Mouse (Mus musculus): ENCODE results near the gene Cpne5. TPM values are rescaled to one million over a fixed set of nuclear protein-coding genes. Genes with fewer than 3 reads are reported as not detected.

Cpne5 gene
- polyA plus RNA-seq, 1 experiment from 2014 or later, result 21.6 TPM

GRCm38 (mm10) chr17:29164469-29165111 is 73.4 kb downstream of the Cpne5 start:
- 15% methylated on average over 17 of the region's 17 CpGs for WGBS
- H3K27me3 ChIP-seq, result no peaks in the 10 kb centered on the region
- H3K9ac ChIP-seq, result no peak overlapping the region
- no peaks in the 10 kb centered on the region for H3K9me3 ChIP-seq
- H3K4me3 ChIP-seq, result no peak overlapping the region
- H3K4me1 ChIP-seq (replicated peaks), result peaks cover 20% of the 10 kb centered on the region
- H3K27ac ChIP-seq (replicated peaks), result peak overlapping the region; percentile 64; the same call in 1 of the 2 replicates
- no peak for ATAC-seq (ENCODE audit: low read depth)
- no peak overlapping the region for H3K4me2 ChIP-seq
- no peaks in the 10 kb centered on the region for H3K36me3 ChIP-seq

GRCm38 (mm10) chr17:29162334-29162733 is 75.6 kb downstream of the Cpne5 start:
- H3K9ac ChIP-seq, result no peak overlapping the region
- H3K36me3 ChIP-seq, result no peaks in the 10 kb centered on the region
- H3K4me1 ChIP-seq (replicated peaks), result peaks cover 20% of the 10 kb centered on the region
- H3K4me3 ChIP-seq, result no peak overlapping the region
- 93% methylated on average over 13 of the region's 13 CpGs for WGBS
- no peaks in the 10 kb centered on the region for H3K27me3 ChIP-seq
- no peak for ATAC-seq (ENCODE audit: low read depth)
- H3K4me2 ChIP-seq, result no peak overlapping the region
- H3K9me3 ChIP-seq, result no peaks in the 10 kb centered on the region
- no peak overlapping the region for H3K27ac ChIP-seq (replicated peaks)

- Histone ChIP-seq H3K4me1 (replicated peaks) (peaks cover 28% of the 10 kb centered on the region), H3K27ac (replicated peaks) (no peak overlapping the region), H3K36me3 (no peaks in the 10 kb centered on the region), H3K27me3 (no peaks in the 10 kb centered on the region), H3K9ac (no peak overlapping the region), H3K4me2 (no peak overlapping the region), H3K9me3 (no peaks in the 10 kb centered on the region), H3K4me3 (no peak overlapping the region)
- no peak for ATAC-seq (ENCODE audit: low read depth)
- WGBS, result 87% methylated on average over 16 of the region's 16 CpGs
Observed at GRCm38 (mm10) chr17:29159743-29160455, 78.1 kb downstream of the Cpne5 start.

DNA sequence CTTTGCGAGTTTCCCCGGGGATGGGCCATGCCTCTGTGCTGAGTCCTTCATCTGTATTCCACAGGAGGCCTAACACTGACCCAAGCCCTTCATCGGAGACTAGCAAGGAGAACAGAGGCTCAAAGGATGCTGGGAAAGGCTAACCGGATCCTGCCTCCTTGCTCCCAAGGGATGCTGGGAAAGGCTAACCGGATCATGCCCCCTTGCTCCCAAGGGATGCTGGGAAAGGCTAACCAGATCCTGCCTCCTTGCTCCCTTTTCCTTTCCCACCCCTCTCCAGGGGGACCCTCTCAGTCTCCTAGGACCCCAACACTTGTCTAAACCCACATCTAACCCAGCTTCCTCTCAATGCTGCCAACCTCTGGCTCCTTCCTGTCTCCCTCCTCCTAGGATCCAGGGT is 78.6 kb downstream of the Cpne5 start:
- no peaks in the 10 kb centered on the region for H3K9me3 ChIP-seq
- WGBS, result 89% methylated on average over 5 of the region's 5 CpGs
- H3K4me3 ChIP-seq, result no peak overlapping the region
- H3K27me3 ChIP-seq, result no peaks in the 10 kb centered on the region
- no peak overlapping the region for H3K9ac ChIP-seq
- H3K4me1 ChIP-seq (replicated peaks), result peaks cover 22% of the 10 kb centered on the region
- H3K4me2 ChIP-seq, result no peak overlapping the region
- H3K36me3 ChIP-seq, result no peaks in the 10 kb centered on the region
- ATAC-seq (ENCODE audit: low read depth), result no peak
- H3K27ac ChIP-seq (replicated peaks), result no peak overlapping the region

DNA sequence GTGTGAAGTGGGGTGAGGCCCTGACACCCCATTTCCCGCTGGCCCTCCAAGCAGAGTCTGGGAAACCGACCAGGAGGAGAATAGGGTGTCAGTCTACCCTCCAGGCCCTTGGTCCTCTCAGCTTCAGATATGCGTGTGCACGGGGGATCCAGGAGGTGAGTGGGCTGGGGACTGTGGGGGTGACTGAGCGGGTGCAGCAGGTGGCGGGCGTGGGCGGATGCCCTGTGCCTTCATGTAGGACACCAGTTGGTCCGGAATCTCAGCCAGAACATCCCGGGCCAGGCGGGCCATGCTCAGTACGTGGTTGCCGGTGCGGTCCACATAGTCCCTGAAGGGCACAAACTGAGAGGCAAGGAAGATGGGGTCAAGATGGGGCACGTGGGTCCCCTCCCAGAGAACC is 79.1 kb downstream of the Cpne5 start:
- ATAC-seq (ENCODE audit: low read depth), result no peak
- H3K9ac ChIP-seq, result no peak overlapping the region
- H3K4me2 ChIP-seq, result no peak overlapping the region
- WGBS, result 95% methylated on average over 15 of the region's 15 CpGs
- H3K27ac ChIP-seq (replicated peaks), result no peak overlapping the region
- no peaks in the 10 kb centered on the region for H3K9me3 ChIP-seq
- no peaks in the 10 kb centered on the region for H3K36me3 ChIP-seq
- peaks cover 21% of the 10 kb centered on the region for H3K4me1 ChIP-seq (replicated peaks)
- H3K4me3 ChIP-seq, result no peak overlapping the region
- no peaks in the 10 kb centered on the region for H3K27me3 ChIP-seq

GRCm38 (mm10) chr17:29156866-29157265 is 81.1 kb downstream of the Cpne5 start:
- no peak for ATAC-seq (ENCODE audit: low read depth)
- H3K9me3 ChIP-seq, result no peaks in the 10 kb centered on the region
- H3K9ac ChIP-seq, result no peak overlapping the region
- WGBS, result 87% methylated on average over 8 of the region's 8 CpGs
- H3K27ac ChIP-seq (replicated peaks), result no peak overlapping the region; the same call in 1 of the 2 replicates
- no peak overlapping the region for H3K4me3 ChIP-seq
- H3K36me3 ChIP-seq, result no peaks in the 10 kb centered on the region
- no peak overlapping the region for H3K4me2 ChIP-seq
- no peaks in the 10 kb centered on the region for H3K27me3 ChIP-seq
- H3K4me1 ChIP-seq (replicated peaks), result peaks cover 21% of the 10 kb centered on the region

DNA sequence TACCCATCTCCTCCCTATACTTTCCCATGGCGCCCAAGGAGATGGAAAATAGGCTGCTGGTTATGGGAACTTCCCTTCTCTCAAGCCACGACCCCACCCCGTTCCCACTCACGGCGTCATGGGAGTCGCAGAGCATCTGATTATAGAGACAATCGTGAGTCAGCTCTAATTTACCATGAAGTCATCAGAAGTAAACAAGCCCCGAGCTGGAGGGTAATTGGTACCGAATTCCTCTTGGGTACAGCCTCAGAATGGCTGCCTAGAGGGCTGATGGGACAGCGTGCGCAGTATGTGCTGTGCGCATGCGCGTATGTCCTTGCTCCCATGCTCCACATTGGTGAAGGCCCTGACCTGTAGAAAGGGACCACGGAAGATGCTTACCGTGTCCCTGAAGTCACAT is 81.6 kb downstream of the Cpne5 start:
- H3K27ac ChIP-seq (replicated peaks), result no peak overlapping the region; the same call in 1 of the 2 replicates
- H3K4me1 ChIP-seq (replicated peaks), result peaks cover 21% of the 10 kb centered on the region
- no peak for ATAC-seq (ENCODE audit: low read depth)
- no peaks in the 10 kb centered on the region for H3K27me3 ChIP-seq
- H3K4me3 ChIP-seq, result no peak overlapping the region
- no peaks in the 10 kb centered on the region for H3K36me3 ChIP-seq
- no peak overlapping the region for H3K4me2 ChIP-seq
- no peaks in the 10 kb centered on the region for H3K9me3 ChIP-seq
- 62% methylated on average over 16 of the region's 16 CpGs for WGBS
- H3K9ac ChIP-seq, result no peak overlapping the region

DNA sequence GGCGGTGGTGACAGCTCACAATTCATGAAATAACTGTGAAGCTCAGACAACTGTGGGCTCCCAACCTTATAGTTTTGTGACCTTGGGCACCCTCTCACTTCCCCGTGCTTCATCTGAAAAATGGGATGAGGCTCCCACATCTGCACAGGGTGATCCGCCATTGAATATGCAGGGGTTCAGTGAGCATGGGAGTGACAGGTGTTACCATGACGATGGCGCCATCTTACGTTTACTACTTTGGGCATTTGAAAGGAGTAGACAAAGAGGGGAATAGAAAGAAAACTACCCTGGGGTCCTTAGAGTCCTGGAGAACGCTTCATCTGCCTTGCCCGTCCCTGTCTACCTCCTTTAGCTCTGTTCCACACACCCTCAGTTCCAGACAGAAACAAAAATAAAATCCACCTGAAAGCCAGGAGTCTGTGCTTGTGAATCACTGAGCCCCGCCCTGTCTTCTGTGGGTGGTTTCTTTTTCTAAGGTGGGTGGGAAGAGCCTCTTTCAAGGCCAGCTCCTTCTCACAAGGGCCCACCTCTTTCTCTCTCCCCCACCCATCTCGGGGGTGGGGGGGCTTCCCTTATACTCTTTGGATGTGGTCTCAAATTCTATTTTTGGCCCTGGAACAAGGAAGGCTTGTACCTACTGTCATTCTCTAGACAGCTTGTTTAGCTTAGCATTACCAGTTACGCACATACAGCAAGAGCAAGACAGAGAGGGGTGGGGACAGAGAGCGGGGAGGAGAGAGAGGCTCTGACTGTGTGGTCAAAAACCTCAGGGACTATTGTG is 82.4 kb downstream of the Cpne5 start:
- Histone ChIP-seq H3K4me3 (no peak overlapping the region), H3K27ac (replicated peaks) (no peak overlapping the region), H3K4me1 (replicated peaks) (peaks cover 21% of the 10 kb centered on the region), H3K9me3 (no peaks in the 10 kb centered on the region), H3K27me3 (no peaks in the 10 kb centered on the region), H3K4me2 (no peak overlapping the region), H3K9ac (no peak overlapping the region), H3K36me3 (no peaks in the 10 kb centered on the region)
- WGBS, result 62% methylated on average over 12 of the region's 12 CpGs
- ATAC-seq (ENCODE audit: low read depth), result no peak

DNA sequence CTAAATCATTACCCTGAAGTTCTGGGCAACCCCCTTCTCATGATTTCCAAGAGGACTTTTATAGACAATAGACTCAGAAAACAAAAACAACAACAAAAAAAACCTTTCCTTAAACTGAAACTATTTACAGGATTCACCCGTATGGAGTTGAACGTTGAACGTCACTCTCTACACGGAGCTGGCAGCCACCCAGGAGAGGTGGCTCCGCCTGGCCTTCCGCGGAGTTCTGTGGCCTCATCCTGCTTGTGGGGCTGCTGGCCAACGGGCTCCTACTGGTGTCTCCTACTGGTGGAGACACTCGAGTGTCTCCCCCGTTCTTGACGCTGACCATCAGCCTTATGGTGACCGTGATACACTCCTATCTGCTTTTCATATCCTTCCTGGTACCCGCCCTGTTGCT is 83.7 kb downstream of the Cpne5 start:
- Histone ChIP-seq H3K36me3 (no peaks in the 10 kb centered on the region), H3K27me3 (no peaks in the 10 kb centered on the region), H3K9ac (no peak overlapping the region), H3K4me2 (no peak overlapping the region), H3K9me3 (no peaks in the 10 kb centered on the region), H3K4me1 (replicated peaks) (peaks cover 21% of the 10 kb centered on the region), H3K4me3 (no peak overlapping the region), H3K27ac (replicated peaks) (no peak overlapping the region)
- no peak for ATAC-seq (ENCODE audit: low read depth)
- 91% methylated on average over 13 of the region's 13 CpGs for WGBS

DNA sequence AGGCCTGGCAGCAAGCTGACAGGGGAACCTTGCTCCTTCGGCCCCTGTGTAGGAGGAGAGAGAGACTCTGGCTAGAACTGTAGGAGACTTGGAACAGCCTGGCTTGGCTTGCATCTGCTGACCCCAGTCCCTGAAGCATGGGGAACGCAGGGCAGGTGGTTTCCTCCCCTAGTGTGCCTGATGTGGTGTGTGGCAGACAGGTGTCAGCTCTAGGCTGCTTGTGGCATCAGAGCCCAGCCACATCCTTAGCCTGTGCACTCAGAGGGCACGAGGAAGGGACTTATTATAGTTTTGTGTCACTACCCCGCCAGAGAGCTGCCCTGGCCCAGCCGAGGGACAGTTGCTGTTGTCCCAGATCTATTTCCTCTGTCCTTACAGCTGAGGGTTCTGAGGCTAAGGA is 85.4 kb downstream of the Cpne5 start:
- Histone ChIP-seq H3K36me3 (no peaks in the 10 kb centered on the region), H3K4me3 (no peak overlapping the region), H3K9ac (no peak overlapping the region), H3K27ac (replicated peaks) (no peak overlapping the region), H3K4me1 (replicated peaks) (peaks cover 21% of the 10 kb centered on the region), H3K4me2 (no peak overlapping the region), H3K9me3 (no peaks in the 10 kb centered on the region), H3K27me3 (no peaks in the 10 kb centered on the region)
- ATAC-seq (ENCODE audit: low read depth), result no peak
- WGBS, result 79% methylated on average over 5 of the region's 5 CpGs

DNA sequence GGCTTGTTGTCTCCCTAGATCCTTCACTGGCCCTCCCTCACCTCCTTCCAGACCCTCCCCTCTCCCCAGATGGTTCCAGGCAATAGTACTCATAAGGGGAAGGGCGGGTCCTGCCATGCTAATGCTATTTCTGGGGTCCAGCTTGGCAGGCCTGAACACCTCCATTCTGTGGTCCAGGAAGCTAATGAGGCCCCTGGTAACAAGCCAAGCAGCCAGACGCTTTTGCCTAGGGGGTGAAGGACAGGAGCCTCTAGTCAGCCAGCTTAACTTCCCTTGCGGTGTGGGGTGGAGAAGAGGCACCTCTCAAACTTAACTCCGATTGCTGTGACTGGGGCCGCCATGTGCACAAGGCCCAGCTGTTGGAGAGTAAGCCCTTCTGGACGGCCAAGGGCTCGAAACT is 88.2 kb downstream of the Cpne5 start:
- WGBS, result 80% methylated on average over 7 of the region's 7 CpGs
- Histone ChIP-seq H3K9ac (no peak overlapping the region), H3K4me2 (no peak overlapping the region), H3K4me3 (no peak overlapping the region), H3K36me3 (no peaks in the 10 kb centered on the region), H3K9me3 (no peaks in the 10 kb centered on the region), H3K27ac (replicated peaks) (no peak overlapping the region), H3K4me1 (replicated peaks) (no peaks in the 10 kb centered on the region), H3K27me3 (no peaks in the 10 kb centered on the region)
- ATAC-seq (ENCODE audit: low read depth), result no peak

DNA sequence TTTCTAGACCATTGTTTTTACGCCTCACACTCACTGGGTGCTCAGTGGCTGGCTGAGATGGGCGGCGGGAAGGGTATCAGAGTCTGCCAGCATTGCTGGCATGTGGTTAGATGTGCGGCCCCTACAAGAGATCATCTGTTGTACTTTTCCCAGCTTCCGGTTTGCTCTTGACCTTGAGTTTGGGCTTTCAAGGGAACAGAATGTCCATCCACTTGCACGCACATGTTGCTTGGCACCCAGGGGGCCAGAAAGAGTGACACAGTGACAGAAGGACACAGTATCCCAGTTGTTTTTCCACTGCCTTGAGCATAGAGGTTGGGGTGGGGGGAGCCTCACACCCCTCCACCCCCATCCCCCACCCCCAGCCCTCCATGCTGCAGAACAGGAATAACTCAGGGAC is 90.2 kb downstream of the Cpne5 start:
- no peaks in the 10 kb centered on the region for H3K27me3 ChIP-seq
- no peaks in the 10 kb centered on the region for H3K4me1 ChIP-seq (replicated peaks)
- no peak for ATAC-seq (ENCODE audit: low read depth)
- H3K4me3 ChIP-seq, result no peak overlapping the region
- no peaks in the 10 kb centered on the region for H3K9me3 ChIP-seq
- H3K9ac ChIP-seq, result no peak overlapping the region
- no peak overlapping the region for H3K27ac ChIP-seq (replicated peaks)
- WGBS, result 77% methylated on average over 6 of the region's 6 CpGs
- no peaks in the 10 kb centered on the region for H3K36me3 ChIP-seq
- H3K4me2 ChIP-seq, result no peak overlapping the region

All from neural tube, embryonic 13.5 days (tissue).